Mouse (Mus musculus): Measurements from ENCODE around the gene Bicra.
A peak's percentile ranks its signal among the peaks of the same experiment; 100 is the strongest.

Bicra gene

DNA sequence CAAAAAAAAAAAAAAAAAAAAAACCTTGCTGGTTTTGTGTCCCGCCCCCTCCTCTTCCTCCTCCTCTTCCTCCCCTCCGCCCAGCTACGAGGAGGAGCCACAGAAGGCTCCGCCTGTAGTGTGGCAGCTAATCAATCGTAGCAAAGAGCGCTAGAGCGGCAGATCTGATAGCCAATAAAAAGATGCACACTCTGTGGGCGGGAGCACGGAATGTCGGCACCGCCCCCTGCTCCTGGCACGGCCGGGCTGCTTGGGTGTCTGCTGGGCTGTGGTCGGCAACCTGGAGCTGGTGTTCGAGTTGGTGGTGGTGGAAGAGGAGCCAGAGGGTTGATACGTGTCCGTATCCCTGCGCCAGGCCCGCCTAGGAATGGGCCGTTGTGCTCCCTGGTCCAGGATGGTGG is 443 bp upstream of the Bicra start:
- peak; percentile 97 to 98 for DNase-seq (ENCODE audit: low spot score in 2 of 2)

DNA sequence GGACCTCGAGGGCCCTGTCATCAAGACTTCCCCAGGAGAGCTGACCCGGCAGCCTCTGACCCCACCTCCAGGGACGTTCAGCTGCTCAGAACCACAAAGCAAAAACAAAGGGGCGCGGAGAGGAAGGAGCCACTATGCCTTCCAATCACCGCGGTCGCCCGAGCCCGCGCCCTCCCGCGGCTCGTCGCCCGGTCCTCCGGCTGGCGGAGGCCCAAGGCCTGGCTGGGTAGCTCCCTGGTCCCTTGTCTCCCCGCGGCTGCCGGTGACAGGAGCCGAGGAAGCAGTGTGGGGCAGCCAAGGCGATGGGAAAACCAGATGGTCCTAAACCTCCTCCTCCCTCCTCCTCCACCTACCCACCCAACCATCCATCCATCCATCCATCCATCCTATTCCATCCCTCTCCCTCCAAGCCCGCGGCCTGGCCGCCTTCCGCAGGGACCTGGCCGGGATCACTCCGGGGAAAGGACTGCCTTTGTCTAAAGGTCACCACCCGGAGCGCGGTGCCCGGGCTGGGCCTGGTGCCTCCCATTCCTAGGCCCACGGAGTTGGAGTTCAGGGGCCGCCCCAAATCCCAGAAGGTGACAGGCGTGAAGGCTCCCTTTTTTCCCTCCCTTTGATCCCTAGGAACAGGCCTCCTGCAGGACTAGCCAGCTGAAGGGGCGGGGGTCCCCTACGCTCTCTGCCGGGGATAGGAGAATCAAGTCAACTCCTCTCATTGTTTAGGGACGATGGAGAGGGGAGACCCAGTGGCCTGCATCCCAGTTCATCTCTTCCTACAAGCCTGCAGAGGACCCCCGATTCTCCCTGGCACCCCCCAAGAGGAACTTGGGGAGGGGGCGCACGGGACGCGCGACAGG is 1.0 kb downstream of the Bicra start:
- DNase-seq (ENCODE audit: low spot score in 2 of 2): peak; percentile 82 to 84

DNA sequence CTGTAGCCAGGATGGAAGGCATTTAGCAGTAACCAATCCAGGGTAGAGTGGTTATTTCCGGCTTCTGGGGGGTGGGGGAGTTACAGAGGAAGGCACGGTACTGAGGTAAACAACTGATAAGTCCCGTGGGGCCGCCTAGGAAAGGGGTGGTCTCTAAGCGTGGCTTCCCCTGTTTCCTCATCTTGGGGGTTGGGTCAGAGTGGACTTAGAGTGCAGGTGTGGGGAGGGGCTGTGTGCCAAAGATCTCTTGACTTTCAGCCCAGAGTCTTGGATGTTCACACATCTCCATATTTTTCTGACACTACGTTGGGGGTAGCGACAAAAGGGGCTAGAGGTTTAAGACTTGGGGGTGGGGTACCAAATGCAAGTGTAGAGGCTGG is 1.6 kb downstream of the Bicra start:
- peak; percentile 92 to 94 for DNase-seq (ENCODE audit: low spot score in 2 of 2)

DNA sequence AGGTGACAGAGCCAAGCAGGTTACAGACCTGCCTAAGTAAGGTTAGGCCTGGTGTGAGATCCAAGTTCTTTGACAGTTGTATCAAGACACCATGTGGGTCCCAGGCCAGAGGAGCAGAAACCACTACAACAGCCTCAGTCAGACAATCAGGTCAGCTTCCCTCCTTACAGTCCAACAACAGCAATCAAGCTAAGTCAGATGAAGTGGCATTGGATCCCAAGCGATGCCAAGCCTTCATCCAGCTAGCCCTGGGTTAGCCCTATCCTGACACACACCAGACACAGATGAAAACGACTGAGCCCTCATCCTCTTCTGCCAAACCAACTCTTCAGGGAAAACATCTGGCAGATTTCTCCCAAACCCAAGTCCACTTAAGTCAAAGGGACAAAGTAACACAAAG is 2.2 kb downstream of the Bicra start:
- DNase-seq (ENCODE audit: low spot score in 2 of 2): no peak

DNA sequence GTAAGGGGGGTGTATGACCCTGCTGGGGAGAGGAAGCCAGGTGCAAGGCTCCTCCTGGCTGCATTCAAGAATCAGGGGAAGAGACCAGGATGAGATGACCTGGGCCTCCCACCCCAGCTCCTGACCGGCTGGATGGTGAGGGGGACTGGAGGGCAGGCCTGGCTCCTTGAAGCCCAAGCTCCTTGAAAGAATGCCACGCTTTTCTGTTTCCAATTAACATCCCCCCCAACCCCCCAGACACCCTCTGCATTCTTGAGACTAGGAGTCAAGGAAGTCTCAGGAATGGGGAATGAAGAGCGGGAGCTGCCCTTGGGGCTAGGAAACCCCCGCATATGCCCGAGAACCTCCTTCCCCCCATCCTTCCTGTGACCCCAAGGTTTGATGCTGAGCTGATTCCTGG is 3.2 kb downstream of the Bicra start:
- DNase-seq (ENCODE audit: low spot score in 2 of 2): no peak

DNA sequence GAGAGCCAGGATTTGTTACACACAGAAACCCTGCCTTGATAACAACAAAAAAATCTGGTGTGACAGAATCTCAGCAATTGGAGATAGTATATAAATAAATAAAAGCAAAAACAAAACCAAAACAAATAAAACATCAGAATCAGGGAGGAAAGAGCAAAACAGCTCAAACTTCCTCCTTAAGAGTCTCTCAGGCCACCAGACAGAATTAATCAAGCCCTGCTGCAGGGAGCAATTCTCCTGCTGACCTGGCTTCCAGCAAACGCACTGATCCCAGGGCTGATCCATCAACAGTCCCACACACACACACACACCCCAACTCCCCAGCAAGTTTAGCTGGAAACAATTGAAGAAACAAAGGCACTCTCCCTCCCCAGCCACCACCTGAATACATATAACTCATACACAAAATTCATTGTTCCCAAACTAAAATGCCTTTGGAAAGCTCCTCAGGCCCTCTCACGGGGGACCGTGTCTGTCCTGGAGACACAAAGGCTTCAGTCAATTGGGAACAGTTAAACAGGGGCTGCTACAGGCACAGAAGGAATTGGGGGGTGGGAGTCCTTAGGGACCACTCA is 3.8 kb downstream of the Bicra start:
- DNase-seq (ENCODE audit: low spot score in 2 of 2): no peak

DNA sequence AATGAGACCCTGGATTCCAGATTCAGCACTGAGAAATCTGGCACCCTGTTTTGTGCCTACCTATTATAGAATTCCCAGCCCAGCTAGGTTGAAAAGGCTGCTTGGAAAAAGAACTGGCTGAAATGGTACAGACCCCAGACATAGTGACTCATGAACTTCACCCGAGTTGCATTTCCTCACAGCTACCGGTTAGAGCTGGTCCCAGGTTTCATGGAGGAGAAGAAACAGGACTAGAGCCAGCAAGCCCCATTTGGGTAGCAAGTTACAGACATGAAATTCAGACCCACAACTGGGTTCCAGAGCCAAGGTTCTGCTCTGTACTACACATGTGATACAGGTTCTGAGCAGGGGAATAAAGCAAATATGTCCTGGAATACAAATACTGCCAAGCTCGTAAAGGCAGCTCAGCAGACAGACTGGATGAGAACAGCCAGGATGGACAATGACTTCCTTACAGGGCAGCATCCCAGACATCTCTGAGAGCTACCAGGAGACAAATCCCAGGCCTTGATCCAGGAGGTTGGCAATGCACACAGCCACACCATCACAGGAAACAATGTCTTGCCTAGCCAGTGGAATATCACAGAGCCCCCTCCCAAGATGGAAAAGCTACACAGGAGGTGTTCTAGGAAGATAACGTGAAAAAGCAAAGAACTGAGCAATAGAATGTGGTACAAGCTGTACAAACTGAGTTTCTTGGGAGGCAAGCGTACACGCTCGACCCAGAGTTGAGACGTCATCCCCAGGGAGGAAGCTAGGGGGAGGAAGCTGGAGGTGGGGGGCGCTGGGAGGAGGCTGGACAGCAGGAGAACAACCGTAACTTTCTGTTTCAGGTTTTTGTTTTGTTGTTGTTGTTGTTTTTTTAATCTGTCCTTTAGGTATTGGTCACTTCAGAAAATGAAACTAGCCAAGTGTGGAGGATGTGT is 4.6 kb downstream of the Bicra start:
- no peak for DNase-seq (ENCODE audit: low spot score in 2 of 2)

DNA sequence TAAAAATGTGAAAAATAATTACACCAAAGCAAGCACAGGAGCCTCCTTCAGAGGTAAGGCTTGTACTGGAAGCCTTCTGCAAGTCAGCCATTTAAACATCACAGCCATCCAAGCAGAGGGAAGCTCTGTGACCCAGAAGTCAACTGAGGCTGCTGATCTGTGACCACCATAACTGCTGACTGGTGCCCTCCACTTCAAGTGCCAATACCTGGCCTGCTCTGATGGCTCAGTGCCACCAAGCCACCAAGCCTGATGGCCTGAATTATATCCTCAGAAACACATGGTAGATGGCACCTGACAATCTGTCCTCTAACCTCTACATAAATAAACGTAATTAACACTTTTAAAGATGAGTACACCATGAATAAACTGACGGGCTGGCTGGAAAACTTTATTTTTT is 6.5 kb downstream of the Bicra start:
- DNase-seq (ENCODE audit: low spot score in 2 of 2): no peak

DNA sequence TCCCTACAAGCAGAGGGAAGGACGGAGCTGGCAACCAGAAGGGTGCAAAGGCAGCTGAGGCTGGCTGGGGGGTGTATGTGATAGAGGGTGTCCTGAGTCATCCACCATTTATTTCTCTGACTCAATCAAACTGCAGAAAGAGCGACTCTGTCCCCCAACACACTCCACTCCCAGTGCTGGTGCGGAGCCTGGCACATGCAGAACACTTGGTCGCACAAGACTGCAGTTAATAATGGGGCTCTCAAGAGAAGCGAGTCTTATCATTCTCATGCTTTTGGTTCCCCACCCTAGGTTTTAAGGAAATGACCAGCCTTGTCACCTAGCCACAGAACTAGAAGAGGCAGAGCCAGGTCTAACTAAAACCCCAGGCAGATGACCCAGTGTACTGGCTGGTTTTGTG is 8.4 kb downstream of the Bicra start:
- DNase-seq (ENCODE audit: low spot score in 2 of 2): no peak

DNA sequence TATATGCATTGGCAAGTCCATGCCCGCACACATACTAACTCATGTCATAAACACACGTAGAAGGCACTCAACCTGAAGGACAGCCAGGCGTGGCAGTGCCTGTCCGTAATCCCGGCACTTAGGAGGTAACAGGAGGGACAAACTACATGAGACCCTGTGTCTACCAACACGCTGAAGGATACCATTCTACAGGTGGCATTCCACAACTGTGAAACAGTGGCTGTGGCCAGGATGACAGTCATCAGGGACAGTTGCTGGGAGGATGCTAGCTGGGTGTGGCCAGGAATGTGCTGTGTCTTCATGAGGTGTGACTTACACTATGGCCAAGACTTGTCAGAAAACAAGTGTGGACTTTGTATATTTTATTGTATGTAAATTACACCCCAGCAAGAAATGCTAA is 10.7 kb downstream of the Bicra start:
- DNase-seq (ENCODE audit: low spot score in 2 of 2): no peak

DNA sequence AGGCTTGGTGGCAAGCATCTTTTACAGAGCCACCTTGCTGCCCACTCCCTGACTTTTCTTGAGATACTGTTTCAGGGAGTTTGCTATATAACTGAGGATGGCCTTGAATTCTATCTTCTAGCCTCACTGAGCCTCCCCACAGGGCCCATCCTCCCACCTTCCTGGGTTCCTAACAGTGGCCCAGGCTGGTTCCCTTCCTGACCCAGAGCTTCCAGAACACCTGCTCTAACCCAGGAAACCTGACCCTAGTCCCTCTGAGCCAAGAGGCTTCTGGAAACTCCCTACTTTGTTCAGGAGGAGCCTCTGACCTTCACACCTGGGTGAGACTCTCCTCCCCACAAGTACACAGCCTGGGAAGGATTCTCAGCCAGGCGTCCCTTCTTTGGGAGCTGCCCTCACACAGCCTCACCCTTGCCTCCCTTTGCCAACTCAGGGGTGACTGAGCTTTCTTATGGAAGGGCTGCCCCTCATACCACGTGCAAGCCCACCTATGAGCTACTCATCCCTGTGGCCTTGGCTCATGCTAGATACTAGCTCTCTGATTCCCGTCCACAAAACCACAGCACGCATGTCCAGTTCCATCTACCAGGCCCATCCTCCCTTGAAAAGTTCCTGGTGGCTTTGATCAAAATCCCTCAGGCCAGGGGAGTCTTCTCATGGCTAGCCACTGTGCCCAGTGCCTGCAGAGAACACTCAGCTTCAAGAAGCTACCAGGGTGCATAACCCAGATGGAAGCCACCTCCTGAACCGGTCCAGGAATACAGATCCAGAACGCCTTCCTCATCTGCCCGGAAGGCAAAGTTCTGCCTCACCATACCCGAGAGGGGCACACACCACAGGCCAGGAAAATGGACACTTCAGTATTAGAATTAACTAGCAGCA is 13.9 kb downstream of the Bicra start:
- DNase-seq (ENCODE audit: low spot score in 2 of 2): no peak

DNA sequence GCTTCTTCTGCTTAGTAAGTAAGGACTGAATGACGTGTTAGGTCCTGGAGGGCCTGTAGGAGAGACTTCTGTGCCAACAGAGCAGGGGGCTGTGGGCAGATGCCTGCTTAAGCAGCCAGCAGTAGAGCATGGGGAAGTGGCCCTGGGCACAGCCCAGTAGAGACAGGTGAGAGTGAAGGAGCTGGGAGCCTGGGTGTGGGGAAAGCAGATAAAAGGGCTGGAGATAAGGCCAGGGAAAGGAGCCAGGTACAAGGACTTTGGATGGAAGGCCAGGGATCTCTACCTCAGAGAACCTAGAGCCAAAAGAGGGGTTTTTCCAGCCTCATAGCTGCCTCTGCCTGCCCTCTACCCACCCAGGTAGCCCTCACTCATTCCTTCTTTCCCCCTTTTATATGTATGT is 14.7 kb downstream of the Bicra start:
- DNase-seq (ENCODE audit: low spot score in 2 of 2): no peak

DNA sequence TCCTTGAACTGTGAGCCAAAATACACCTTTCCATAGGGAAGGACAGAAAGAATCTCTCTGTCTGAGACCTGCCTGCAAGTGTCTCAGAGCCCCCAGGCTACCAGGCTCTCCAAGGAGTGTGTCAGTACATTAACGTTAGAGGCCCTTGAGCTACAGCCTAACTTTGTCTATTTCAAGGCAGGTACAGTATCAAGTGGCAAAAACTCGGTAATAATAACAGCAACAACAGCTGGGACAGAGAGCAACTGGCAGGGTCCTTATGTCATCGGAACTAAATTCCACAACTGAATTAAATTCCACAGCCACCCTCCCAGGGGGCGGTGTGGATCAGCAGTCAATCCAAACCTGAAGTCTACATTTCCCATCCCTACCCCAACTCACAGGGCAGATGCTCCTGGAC is 16.6 kb downstream of the Bicra start:
- no peak for DNase-seq (ENCODE audit: low spot score in 2 of 2)

DNA sequence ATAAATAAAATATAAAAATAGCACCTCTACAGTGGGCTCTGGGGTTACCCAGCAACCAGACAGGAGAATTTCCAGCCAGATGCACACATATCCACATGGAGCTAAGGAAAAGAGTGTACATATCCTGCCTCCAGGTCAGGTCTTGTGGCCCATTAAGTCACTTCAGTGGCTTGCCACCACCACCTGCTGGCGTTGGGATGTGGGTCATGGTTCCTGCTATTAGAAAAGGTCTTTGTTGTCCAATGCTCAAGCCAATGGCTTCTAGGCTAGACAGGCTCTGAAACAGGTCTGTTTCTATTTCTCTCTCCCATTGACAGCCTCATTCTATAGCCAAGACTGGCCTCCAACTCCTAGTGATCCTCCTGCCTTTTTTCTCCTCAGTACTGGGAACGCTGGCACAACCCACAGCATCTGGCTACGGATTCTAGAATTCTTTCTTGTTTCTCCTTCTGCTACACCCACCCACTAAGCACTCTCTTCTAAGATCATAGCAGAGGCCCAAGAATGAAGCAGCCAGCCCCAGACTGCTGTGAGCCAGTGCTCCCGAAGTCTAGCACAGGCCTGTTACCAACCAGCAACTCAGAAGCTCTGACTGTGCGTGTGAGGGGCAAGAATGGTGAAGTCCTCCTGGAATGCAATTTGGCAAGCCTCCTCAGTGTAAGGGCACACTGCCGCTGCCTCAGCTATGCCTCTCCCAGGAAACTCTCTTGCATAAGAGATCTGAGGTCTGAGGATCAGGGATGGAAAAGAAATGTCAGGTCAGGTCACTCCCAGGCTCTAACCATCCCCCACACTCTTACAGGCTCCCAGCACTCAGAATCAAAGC is 19.4 kb downstream of the Bicra start:
- no peak for DNase-seq (ENCODE audit: low spot score in 2 of 2)

DNA sequence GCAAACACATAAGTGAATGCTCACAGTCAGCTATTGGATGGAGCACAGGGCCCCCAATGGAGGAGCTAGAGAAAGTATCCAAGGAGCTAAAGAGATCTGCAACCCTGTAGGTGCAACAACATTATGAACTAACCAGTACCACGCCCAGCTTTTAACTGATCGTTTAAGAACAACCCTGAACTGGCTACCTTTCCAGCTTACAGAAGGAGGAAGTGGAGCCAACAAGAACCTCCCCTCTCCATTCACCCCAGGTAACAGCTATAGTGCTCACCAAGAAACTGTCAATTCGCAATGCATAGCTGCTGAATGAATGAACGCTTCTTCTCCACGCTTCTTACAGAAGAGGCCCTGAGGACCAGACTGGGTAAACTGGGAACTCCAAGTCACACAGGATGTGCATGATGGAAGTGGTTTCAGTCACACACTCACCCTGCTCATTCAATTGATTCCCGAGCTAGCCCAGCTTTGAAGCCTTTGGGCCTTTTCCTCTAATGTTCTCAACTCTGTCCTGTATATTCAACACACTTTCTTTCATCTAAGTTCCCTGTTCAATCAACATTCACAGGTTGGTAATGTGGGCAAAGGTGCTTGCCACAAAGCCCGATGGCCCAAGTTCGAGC is 23.0 kb downstream of the Bicra start:
- DNase-seq (ENCODE audit: low spot score in 2 of 2): no peak

DNA sequence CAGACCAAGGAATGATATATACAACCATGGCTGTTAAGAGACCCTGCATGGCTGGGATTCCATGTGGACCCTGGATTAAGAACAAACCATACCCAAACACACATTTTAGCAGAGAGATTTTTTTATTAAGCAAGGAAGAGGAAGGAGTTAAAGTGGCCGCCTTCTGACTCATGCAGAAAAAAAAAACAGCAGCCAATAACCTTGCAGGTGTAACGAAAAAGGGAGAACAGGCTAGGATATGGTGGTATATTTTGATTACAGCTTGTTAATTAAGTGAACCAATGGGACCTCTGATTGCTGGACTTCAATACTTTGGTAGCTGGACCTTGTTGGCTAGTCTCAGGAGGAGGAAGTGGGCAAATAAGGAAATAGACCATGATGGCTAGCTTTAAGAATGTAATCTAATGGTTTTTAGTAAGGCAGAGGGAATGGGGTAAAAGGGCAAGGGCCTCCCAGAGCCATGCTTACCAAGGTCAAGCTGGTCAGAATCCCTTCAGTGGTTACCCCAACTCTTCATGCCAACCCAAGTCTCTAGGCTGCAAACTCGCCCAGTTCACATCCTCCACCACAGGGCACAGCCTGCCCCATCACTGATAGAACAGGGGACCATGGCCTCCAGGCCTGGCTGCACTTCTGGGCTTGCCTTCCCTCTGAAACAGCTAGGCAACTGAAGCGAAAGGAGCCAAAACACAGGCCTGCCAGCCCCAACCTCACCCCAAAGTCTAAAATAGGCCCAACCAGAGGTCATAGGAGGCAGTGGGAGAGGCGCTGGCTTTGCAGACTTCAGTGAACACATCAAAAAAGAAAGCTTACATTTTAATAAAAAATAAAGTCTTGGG is 28.2 kb downstream of the Bicra start:
- DNase-seq (ENCODE audit: low spot score in 2 of 2): no peak

DNA sequence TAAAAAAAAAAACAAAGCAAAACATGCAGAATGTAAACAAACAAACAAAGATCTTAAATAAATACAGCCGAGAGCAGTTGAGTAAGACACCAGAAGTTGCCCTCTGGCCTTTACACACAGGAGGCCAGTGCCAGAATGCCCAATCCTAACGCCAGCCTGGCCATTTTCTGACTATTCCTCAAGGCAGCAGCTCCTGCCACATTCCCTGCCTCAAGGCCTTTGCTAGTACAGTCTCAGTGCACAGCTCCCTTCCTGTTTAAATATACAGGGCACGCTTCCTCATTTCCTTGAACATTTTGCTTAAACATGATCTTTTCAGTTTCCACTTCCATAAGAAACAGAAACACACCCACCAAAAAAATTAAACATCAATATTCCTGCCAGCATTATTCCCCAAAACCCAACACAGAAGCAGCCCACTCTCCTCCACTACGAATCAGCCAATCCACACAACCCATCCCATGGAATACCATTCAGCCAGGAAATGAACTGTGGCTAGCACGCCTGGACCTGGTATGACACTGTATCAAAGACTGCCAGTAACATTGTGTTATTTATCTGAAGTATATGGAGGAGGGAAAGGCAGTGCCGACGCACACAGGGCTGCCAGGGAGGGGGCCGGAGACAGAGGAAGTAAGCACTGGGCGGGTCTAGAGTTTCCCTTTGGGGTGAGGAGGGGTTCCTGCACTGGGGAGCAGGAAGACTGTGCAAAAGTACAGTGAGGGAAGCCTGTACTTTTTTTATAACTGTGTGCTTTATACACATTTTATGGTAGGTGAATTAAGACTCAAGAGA is 29.5 kb downstream of the Bicra start:
- DNase-seq (ENCODE audit: low spot score in 2 of 2): peak; percentile 81 to 84

DNA sequence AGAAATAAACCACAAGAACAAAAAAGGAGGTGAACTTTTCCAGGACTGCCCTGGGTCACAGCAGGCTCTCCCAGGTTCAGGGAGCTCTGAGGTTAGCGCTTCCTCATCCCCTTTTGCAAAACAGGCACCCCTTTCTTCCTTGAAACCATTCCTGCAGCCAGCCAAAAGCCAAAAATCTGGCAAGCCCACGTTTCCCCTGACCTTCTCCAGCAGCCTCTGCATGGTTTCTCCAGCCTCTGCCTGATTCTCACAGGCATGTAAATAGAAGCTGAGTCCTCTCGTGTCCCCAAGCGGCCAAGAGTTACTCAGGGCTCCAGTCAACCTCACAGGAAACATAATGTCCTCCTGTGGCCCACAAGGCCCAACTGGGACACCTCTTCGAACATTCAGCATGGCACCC is 32.3 kb downstream of the Bicra start:
- no peak for DNase-seq (ENCODE audit: low spot score in 2 of 2)

All from spleen, postnatal 36 days (tissue).